Mouse (Mus musculus): ENCODE measurements around the gene Lrrc75b.
A peak's percentile ranks its signal among the peaks of the same experiment; 100 is the strongest.

Lrrc75b gene

GRCm38 (mm10) chr10:75559676-75560548 lies at the start of gene Lrrc75b:
TSS of gene Lrrc75b (minus strand) at chr10:75560330.
- no peak for DNase-seq (ENCODE audit: low spot score)

DNA sequence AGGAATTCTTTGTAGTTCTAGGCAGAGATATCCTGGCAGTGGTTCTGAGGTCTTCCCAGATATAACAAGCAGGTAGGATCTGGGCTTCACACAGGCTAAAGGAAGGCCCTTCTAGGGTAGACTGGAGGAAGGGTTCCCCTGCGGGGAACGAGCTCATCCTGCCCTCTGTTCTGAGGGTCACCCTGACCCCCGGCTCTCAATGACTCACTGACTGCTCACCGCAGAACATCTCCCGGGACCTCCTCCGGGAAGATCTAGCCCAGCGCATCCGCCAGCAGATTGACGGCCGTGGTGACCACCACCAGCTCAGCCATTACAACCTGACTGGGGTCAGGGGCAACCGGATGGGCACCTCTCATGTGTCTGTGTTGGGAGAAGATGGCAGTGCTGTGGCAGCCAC lies 48.8 kb upstream of the Lrrc75b start:
- DNase-seq (ENCODE audit: low spot score) = no peak

- DNase-seq (ENCODE audit: low spot score) = no peak
Measured at GRCm38 (mm10) chr10:75607253-75607652, 47.1 kb upstream of the Lrrc75b start.

DNA sequence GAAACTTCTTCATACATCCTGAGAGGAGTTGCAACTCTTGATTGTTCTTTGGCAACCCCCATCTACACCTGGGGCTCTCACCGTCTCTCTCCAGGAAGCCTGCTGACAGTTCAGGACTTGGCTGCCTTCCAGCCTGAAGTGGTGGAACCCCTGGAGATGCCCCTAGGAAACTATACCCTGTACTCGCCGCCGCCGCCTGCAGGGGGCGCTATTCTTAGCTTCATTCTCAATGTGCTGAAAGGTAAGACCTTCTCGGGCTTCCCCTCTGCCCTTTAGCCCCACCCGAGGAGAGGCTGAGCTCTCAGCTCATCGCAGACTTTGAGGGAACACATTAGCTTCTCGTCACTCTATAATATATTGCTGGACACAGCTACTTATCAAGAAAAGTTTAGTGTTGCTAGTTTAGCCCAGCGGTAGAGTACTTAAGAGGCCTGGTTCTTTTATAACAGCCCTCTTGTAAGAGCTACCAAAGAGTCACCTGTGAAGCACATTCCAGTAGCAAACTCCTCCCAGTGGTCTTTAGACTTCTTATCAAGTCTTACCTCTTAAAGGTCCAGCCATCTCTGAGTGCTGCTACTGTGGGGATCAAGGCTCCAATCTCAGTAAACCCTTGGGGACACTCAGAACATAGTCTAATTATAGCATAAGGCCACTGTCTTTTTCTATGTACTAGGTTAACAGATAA lies 45.2 kb upstream of the Lrrc75b start:
- no peak for DNase-seq (ENCODE audit: low spot score)

DNA sequence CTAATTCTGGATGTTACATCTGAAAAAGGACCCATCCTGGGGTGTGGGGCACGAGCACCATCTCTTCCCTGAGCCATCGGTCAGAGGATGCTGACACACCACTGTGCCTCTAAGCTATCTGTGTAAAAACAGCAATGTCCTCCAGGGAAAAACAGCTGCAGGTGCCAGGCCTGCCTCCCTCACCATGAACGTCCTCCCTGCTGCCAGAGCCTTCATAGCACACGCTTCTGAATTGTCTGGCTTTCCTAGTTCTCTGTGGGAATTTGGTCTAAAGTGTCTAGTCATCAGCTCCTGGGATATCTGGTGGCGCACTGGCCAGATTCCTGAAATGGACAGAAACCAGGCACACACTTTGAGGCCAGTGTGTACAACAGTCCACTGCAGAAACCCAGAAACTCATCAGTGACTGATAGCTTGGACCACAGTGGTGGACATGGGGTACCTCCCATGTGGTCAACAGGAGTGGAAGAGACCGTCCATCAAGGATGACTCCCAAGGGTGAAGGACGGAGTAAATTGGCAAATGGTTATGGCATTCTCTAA lies 40.1 kb upstream of the Lrrc75b start:
- DNase-seq (ENCODE audit: low spot score) = no peak

- DNase-seq (ENCODE audit: low spot score) = peak; percentile 64
Measured at GRCm38 (mm10) chr10:75595981-75596380, 35.9 kb upstream of the Lrrc75b start.

DNA sequence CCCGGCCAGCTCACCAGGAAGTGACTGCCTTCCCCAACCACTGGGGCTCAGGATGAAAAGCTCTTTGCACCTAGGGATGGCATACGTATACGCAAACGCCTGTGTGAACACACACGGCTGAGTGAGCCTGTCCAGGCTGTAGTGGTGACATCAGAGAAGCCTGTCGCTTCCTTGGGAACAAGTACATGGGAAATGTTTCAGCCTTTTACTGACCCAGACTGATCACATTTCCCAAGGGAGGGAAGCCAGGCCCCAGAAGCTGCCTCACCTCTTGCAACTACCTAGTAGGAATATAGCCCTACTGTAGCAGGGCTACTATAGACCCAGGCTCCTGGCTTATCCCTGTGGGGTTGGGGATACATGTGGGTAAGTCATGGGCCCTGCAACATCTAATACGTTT lies 32.5 kb upstream of the Lrrc75b start:
- DNase-seq (ENCODE audit: low spot score) = no peak

DNA sequence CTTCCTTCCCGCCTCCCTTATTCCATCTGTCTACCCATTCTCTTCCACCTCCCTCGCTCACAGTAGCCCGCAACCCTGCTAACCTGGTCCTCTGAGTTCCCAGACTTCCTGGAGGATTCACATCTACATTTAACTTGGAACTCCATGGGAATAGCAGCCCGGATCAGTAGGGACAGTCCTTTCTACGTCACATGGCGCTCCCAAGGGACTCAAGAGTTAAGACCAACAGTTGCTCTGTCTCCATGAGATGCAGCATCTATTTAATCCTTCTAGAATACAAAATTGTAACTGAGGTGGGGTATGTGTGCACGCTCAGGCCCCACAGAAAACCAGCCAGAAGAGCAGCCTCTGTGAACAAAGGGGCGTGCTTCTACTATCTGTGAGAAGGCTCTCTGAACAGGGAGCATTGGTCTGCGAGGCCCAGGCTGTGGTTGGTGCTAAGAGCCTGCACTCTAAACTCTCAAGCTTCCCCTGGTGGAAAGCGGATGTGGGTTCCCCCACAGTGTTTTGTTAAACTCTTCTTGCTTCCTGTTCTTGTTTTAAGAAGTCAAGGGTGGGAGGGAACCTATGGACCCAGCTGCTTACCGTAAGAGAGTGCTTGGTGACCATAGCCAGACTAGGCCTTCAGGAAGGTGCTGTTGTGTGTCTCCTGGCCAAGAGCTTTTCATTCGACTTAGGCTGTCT lies 31.2 kb upstream of the Lrrc75b start:
- DNase-seq (ENCODE audit: low spot score) = no peak

DNA sequence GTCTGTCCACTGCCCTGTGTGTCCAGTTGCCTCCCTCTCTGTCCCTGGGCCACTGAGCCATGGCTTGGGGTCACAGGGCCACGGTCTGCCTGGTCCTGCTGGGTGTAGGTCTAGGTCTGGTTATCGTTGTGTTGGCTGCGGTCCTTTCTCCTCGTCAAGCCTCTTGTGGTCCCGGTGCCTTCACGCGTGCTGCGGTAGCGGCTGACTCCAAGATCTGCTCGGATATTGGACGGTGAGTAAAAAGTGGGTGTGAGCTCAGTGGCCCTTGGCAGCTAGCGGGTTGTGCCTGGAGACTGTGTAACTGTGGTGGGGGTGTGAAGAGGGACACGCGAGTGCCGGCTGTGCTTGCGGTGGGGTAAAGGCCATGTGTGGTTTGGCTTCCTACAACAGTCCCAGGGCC lies 29.5 kb upstream of the Lrrc75b start:
- DNase-seq (ENCODE audit: low spot score) = no peak

GRCm38 (mm10) chr10:75589129-75589528 lies 29.0 kb upstream of the Lrrc75b start, which contains the start of gene Ggt5:
TSS of gene Ggt5 (plus strand) at chr10:75589340.
- DNase-seq (ENCODE audit: low spot score) = peak; percentile 46

DNA sequence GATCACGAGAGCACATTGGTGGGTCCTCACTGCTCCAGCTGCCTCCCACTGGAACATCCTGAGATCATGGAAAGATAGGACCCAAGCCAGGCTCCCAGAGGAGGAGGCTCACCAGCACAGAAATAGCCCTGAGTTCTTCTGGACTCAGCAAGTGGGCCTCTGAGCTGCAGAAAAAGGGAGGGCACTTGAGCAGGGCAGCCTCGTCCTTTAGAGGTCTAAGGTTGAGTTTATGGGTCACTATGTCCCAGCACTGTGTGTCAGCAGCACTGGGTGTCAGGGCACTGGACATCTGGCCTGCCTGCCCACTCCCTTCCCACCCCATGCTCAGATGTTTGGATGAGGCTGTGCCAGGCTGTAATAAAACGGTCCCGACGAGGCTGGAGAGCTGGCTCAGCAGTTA lies 28.2 kb upstream of the Lrrc75b start:
- DNase-seq (ENCODE audit: low spot score) = no peak

DNA sequence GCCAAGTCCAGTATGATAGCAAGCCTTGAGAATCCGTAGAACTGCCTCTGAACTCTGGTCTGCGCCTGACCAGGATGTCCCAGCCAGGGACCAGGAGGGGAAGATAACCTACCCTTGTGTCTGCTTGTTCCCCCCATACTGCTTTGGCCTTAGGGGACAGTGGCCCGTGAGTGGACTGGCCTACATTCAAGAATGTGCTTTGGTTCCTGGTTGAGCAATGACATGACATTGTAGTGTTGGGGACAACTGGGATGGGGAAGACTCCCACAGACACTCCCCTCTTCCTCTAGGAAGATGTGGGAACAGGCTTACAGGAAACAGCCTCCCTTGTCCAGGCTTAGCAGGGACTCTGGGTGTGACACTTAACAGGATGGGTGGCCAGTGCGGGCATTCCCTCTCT lies 27.7 kb upstream of the Lrrc75b start:
- no peak for DNase-seq (ENCODE audit: low spot score)

DNA sequence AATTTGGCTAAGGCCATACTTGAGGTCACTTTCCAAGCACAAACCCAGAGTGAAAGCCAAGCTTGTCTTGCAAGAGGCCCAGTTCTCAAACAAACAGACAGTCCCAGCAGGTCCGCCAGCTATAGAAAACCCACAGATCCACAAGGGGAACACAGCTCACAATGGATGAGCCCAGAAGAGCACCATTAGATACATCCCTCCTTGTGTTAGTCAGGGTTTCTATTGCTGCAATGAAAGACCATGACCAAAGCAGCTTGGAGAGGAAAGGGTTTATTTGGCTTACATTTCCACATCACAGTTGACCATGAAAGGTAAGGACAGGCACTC lies 26.4 kb upstream of the Lrrc75b start:
- DNase-seq (ENCODE audit: low spot score) = no peak

DNA sequence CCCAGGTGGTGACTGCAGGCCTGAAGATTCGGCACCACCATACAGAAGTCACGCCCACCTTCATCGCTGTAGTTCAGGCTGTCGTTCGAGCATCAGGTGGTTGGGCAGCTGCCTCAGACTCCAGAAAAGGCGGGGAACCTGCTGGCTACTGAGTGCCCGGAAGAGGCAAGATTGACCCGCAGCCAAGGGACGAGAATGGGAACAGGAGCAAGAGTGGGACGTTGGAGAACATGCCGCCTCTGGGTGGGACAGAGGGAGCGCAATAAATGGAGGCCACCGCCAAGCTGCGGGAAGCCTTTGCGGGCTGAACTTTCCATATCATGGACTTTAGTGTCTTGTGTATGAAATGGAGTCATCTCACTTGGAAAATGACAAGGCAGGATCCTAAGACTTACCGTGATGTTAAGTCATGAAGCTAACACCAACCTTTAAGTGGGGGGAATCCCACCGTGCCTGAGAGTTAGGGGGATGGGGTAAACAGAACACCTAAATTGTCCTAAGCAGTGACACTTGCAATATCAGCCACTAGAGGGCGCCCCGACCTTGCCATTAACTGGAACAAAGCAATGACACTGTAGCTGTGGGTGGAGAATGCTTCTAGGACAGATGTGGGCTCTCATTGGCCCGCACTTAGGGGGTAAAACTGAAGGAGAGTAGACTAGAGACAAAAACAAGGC lies 25.9 kb upstream of the Lrrc75b start:
- DNase-seq (ENCODE audit: low spot score) = peak; percentile 91

GRCm38 (mm10) chr10:75579129-75579528 lies 19.0 kb upstream of the Lrrc75b start:
- no peak for DNase-seq (ENCODE audit: low spot score)

GRCm38 (mm10) chr10:75573965-75574364 lies 13.8 kb upstream of the Lrrc75b start:
- DNase-seq (ENCODE audit: low spot score) = no peak

GRCm38 (mm10) chr10:75573181-75573580 lies 13.1 kb upstream of the Lrrc75b start:
- DNase-seq (ENCODE audit: low spot score) = no peak

- DNase-seq (ENCODE audit: low spot score) = no peak
Measured at GRCm38 (mm10) chr10:75571937-75572336, 11.8 kb upstream of the Lrrc75b start.

DNA sequence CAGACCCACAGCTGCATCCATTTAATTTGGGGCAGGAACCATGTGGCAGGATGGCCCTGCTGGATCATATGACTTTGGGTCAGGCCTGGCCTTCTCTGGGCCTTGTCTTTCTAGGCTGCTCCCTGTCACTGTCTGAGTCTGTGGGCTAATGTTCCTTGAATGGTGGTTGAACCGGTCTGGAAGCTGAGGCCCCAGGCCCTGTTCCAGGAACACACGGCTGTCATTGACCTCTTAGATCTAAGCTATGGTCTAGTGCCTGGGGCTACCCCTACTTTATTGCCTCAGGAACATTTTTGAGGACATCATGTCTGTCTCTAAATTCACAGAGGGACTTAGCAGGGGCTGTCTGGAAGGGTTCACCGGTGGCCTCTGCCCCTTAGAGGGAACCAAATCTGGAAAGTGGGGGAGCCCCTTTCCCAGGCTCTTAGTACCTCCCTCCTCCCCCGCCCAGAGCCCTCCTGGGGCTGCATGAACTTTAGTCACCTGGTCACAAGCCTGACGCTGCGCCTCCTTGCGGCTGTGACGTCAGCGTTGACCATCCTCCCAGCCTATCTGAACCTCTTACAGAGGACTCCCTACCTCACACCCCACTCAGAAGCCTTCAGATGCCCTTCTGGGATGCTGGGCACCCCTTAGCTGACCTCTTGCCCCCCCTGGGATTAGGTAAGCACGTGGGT lies 11.0 kb upstream of the Lrrc75b start:
- no peak for DNase-seq (ENCODE audit: low spot score)

DNA sequence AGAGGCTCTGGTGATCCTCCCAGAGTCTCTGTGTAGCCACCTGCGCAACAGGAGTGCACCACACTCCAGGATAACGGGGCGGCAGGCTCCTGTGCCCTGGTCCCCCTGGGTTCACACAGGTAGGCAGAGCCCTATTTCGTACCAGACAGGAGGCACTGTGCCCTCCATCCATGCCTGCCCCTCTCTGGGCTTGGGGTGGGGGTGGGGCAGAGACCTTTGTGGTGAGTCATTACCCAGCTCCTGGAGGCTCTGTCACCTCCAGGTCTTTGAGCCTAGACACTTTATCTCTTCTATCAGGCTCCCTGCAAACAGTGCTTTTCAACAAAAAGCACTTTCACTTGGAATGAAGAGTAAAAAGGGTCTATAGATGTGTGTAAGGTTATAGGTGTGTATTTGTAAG lies 8.7 kb upstream of the Lrrc75b start:
- DNase-seq (ENCODE audit: low spot score) = no peak

DNA sequence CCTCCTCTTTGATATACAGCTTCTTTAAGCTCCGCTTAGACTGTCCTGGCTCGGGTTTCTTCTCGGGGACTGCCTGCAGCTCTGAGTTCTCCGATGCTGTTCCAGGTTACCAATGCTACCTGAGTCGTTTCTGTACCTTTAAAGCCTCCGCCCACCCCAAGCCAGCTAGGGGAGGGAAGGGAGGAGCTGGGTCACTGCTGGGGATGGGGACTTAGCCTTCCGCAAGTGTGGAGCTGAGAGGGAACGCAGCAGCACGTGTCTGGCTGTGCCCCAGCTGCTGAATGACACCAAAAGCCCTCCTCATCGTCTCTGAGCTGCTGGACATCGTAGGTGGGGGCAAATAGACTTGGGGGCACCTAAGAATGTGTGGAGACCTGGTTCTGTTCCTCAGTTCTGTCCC lies 8.3 kb upstream of the Lrrc75b start:
- DNase-seq (ENCODE audit: low spot score) = no peak

GRCm38 (mm10) chr10:75568029-75568428 lies 7.9 kb upstream of the Lrrc75b start:
- no peak for DNase-seq (ENCODE audit: low spot score)

All from urinary bladder, postnatal 25 days (tissue).